Mouse (Mus musculus): ENCODE data around the gene Capn11.

The Capn11 gene

GRCm38 (mm10) chr17:45598891-45599290 is 60.2 kb downstream of the Capn11 start:
- DNase-seq (ENCODE audit: low spot score in 2 of 2), result no peak

GRCm38 (mm10) chr17:45598376-45598775 is 60.7 kb downstream of the Capn11 start:
- no peak for DNase-seq (ENCODE audit: low spot score in 2 of 2)

- no peak for DNase-seq (ENCODE audit: low spot score in 2 of 2)
These were observed 61.3 kb downstream of the Capn11 start for GRCm38 (mm10) chr17:45597787-45598186.

- peak; percentile 55 to 63 for DNase-seq (ENCODE audit: low spot score in 2 of 2)
These were observed 62.3 kb downstream of the Capn11 start for GRCm38 (mm10) chr17:45596631-45597396.

GRCm38 (mm10) chr17:45595736-45596390 is 63.3 kb downstream of the Capn11 start:
- no peak for DNase-seq (ENCODE audit: low spot score in 2 of 2)

- peak; percentile 80 to 85 for DNase-seq (ENCODE audit: low spot score in 2 of 2)
These were observed 64.0 kb downstream of the Capn11 start for GRCm38 (mm10) chr17:45594881-45595735.

- DNase-seq (ENCODE audit: low spot score in 2 of 2), result no peak
These were observed 64.9 kb downstream of the Capn11 start for GRCm38 (mm10) chr17:45594195-45594594.

GRCm38 (mm10) chr17:45593479-45593878 is 65.6 kb downstream of the Capn11 start:
- DNase-seq (ENCODE audit: low spot score in 2 of 2), result no peak

GRCm38 (mm10) chr17:45592606-45593431 is 66.3 kb downstream of the Capn11 start:
- DNase-seq (ENCODE audit: low spot score in 2 of 2), result peak in 1 of 2 experiments; percentile 23

- DNase-seq (ENCODE audit: low spot score in 2 of 2), result no peak
These were observed 67.2 kb downstream of the Capn11 start for GRCm38 (mm10) chr17:45591701-45592605.

- DNase-seq (ENCODE audit: low spot score in 2 of 2), result no peak
These were observed 68.7 kb downstream of the Capn11 start for GRCm38 (mm10) chr17:45590410-45590809.

GRCm38 (mm10) chr17:45589844-45590243 is 69.3 kb downstream of the Capn11 start:
- DNase-seq (ENCODE audit: low spot score in 2 of 2), result no peak

- no peak for DNase-seq (ENCODE audit: low spot score in 2 of 2)
These were observed 69.9 kb downstream of the Capn11 start for GRCm38 (mm10) chr17:45589236-45589635.

- no peak for DNase-seq (ENCODE audit: low spot score in 2 of 2)
These were observed 70.8 kb downstream of the Capn11 start for GRCm38 (mm10) chr17:45588370-45588769.

- no peak for DNase-seq (ENCODE audit: low spot score in 2 of 2)
These were observed 72.7 kb downstream of the Capn11 start for GRCm38 (mm10) chr17:45586449-45586837.

- no peak for DNase-seq (ENCODE audit: low spot score in 2 of 2)
These were observed 73.2 kb downstream of the Capn11 start for GRCm38 (mm10) chr17:45585725-45586448.

GRCm38 (mm10) chr17:45584939-45585678 is 74.0 kb downstream of the Capn11 start:
- peak; percentile 62 to 86 for DNase-seq (ENCODE audit: low spot score in 2 of 2)

- no peak for DNase-seq (ENCODE audit: low spot score in 2 of 2)
These were observed 74.8 kb downstream of the Capn11 start for GRCm38 (mm10) chr17:45584096-45584896.

All from thymus, postnatal 10 days (tissue).